Mouse (Mus musculus): ENCODE results near the gene Eif3c. TPM values are rescaled to one million over a fixed set of nuclear protein-coding genes. Genes with fewer than 3 reads are reported as not detected.
A peak's percentile ranks its signal among the peaks of the same experiment; 100 is the strongest.

Eif3c gene
- polyA plus RNA-seq (2015; fragmentation: Nextera tagmentation; extraction: Ambion mirVana): 188 and 196 TPM in 2 replicates

GRCm38 (mm10) chr7:126566094-126566765 is at the start of gene Eif3c:
Eif3c (minus strand) TSS chr7:126566411.
- WGBS: under 1% methylated on average over 46 of the region's 46 CpGs
- Histone ChIP-seq H3K27ac (peak within 1 kb of the TSS; percentile 89), H3K9me3 (no peaks in the 10 kb centered on the region), H3K4me2 (peak within 1 kb of the TSS; percentile 61), H3K36me3 (peaks cover 25% of the 10 kb centered on the region), H3K4me1 (0 out of 2 replicates have a peak, but pooled peaks cover 4% of the 10 kb centered on the region), H3K27me3 (replicated peaks) (no peaks in the 10 kb centered on the region), H3K4me3 (replicated peaks) (peak within 1 kb of the TSS; percentile 99), H3K9ac (peak within 1 kb of the TSS; percentile 85)
- ATAC-seq (ENCODE audit: insufficient read depth, low FRiP score, low read depth): peak; percentile 96

- Histone ChIP-seq H3K9ac (no peak overlapping the region), H3K9me3 (no peaks in the 10 kb centered on the region), H3K27me3 (replicated peaks) (no peaks in the 10 kb centered on the region), H3K36me3 (no peaks in the 10 kb centered on the region), H3K4me1 (no peaks in the 10 kb centered on the region), H3K27ac (no peak overlapping the region), H3K4me3 (replicated peaks) (no peak overlapping the region), H3K4me2 (no peak overlapping the region)
- WGBS: 76% methylated on average over 3 of the region's 3 CpGs
- ATAC-seq (ENCODE audit: insufficient read depth, low FRiP score, low read depth): no peak
Observed at GRCm38 (mm10) chr7:126612736-126613135, 46.5 kb upstream of the Eif3c start.

GRCm38 (mm10) chr7:126607796-126608195 is 41.6 kb upstream of the Eif3c start:
- Histone ChIP-seq H3K9me3 (no peaks in the 10 kb centered on the region), H3K4me2 (no peak overlapping the region), H3K27ac (no peak overlapping the region), H3K4me3 (replicated peaks) (no peak overlapping the region), H3K36me3 (no peaks in the 10 kb centered on the region), H3K27me3 (replicated peaks) (no peaks in the 10 kb centered on the region), H3K9ac (no peak overlapping the region), H3K4me1 (no peaks in the 10 kb centered on the region)
- 78% methylated on average over 5 of the region's 5 CpGs for WGBS
- ATAC-seq (ENCODE audit: insufficient read depth, low FRiP score, low read depth): no peak

GRCm38 (mm10) chr7:126607064-126607463 is 40.9 kb upstream of the Eif3c start:
- H3K36me3 ChIP-seq: no peaks in the 10 kb centered on the region
- no peaks in the 10 kb centered on the region for H3K9me3 ChIP-seq
- H3K4me3 ChIP-seq (replicated peaks): no peak overlapping the region
- no peaks in the 10 kb centered on the region for H3K4me1 ChIP-seq
- no peak for ATAC-seq (ENCODE audit: insufficient read depth, low FRiP score, low read depth)
- 64% methylated on average over 3 of the region's 3 CpGs for WGBS
- H3K27ac ChIP-seq: no peak overlapping the region
- no peak overlapping the region for H3K9ac ChIP-seq
- no peaks in the 10 kb centered on the region for H3K27me3 ChIP-seq (replicated peaks)
- no peak overlapping the region for H3K4me2 ChIP-seq

- no peaks in the 10 kb centered on the region for H3K4me1 ChIP-seq
- no peaks in the 10 kb centered on the region for H3K9me3 ChIP-seq
- H3K27ac ChIP-seq: no peak overlapping the region
- no peak overlapping the region for H3K4me2 ChIP-seq
- no peaks in the 10 kb centered on the region for H3K27me3 ChIP-seq (replicated peaks)
- WGBS: 73% methylated on average over 5 of the region's 5 CpGs
- H3K4me3 ChIP-seq (replicated peaks): no peak overlapping the region
- H3K9ac ChIP-seq: no peak overlapping the region
- ATAC-seq (ENCODE audit: insufficient read depth, low FRiP score, low read depth): no peak
- no peaks in the 10 kb centered on the region for H3K36me3 ChIP-seq
Observed at GRCm38 (mm10) chr7:126606611-126607010, 40.4 kb upstream of the Eif3c start.

GRCm38 (mm10) chr7:126602650-126603049 is 36.4 kb upstream of the Eif3c start:
- Histone ChIP-seq H3K27ac (no peak overlapping the region), H3K9ac (no peak overlapping the region), H3K9me3 (no peaks in the 10 kb centered on the region), H3K27me3 (replicated peaks) (no peaks in the 10 kb centered on the region), H3K4me3 (replicated peaks) (no peak overlapping the region), H3K4me1 (no peaks in the 10 kb centered on the region), H3K4me2 (no peak overlapping the region), H3K36me3 (no peaks in the 10 kb centered on the region)
- ATAC-seq (ENCODE audit: insufficient read depth, low FRiP score, low read depth): no peak
- 67% methylated on average over 3 of the region's 3 CpGs for WGBS

- WGBS: 30% methylated on average over 5 of the region's 5 CpGs
- H3K27ac ChIP-seq: no peak overlapping the region
- ATAC-seq (ENCODE audit: insufficient read depth, low FRiP score, low read depth): no peak
- no peaks in the 10 kb centered on the region for H3K4me1 ChIP-seq
- H3K9me3 ChIP-seq: no peaks in the 10 kb centered on the region
- no peaks in the 10 kb centered on the region for H3K27me3 ChIP-seq (replicated peaks)
- no peak overlapping the region for H3K9ac ChIP-seq
- no peak overlapping the region for H3K4me2 ChIP-seq
- no peak overlapping the region for H3K4me3 ChIP-seq (replicated peaks)
- H3K36me3 ChIP-seq: no peaks in the 10 kb centered on the region
Observed at GRCm38 (mm10) chr7:126601896-126602295, 35.7 kb upstream of the Eif3c start.

- no peak for ATAC-seq (ENCODE audit: insufficient read depth, low FRiP score, low read depth)
- H3K9me3 ChIP-seq: no peaks in the 10 kb centered on the region
- no peaks in the 10 kb centered on the region for H3K4me1 ChIP-seq
- H3K36me3 ChIP-seq: no peaks in the 10 kb centered on the region
- H3K4me2 ChIP-seq: no peak overlapping the region
- no peak overlapping the region for H3K9ac ChIP-seq
- WGBS: 73% methylated on average over 6 of the region's 6 CpGs
- no peak overlapping the region for H3K27ac ChIP-seq
- H3K4me3 ChIP-seq (replicated peaks): no peak overlapping the region
- H3K27me3 ChIP-seq (replicated peaks): no peaks in the 10 kb centered on the region
Observed at GRCm38 (mm10) chr7:126598919-126599318, 32.7 kb upstream of the Eif3c start.

- Histone ChIP-seq H3K27me3 (replicated peaks) (no peaks in the 10 kb centered on the region), H3K4me2 (no peak overlapping the region), H3K27ac (no peak overlapping the region), H3K4me3 (replicated peaks) (no peak overlapping the region), H3K36me3 (no peaks in the 10 kb centered on the region), H3K9me3 (no peaks in the 10 kb centered on the region), H3K9ac (no peak overlapping the region), H3K4me1 (no peaks in the 10 kb centered on the region)
- no peak for ATAC-seq (ENCODE audit: insufficient read depth, low FRiP score, low read depth)
- 48% methylated on average over 6 of the region's 6 CpGs for WGBS
Observed at GRCm38 (mm10) chr7:126596414-126596813, 30.2 kb upstream of the Eif3c start.

- Histone ChIP-seq H3K27me3 (replicated peaks) (no peaks in the 10 kb centered on the region), H3K9me3 (no peaks in the 10 kb centered on the region), H3K9ac (no peak overlapping the region), H3K4me3 (replicated peaks) (no peak overlapping the region), H3K27ac (no peak overlapping the region), H3K4me1 (no peaks in the 10 kb centered on the region), H3K4me2 (no peak overlapping the region), H3K36me3 (no peaks in the 10 kb centered on the region)
- ATAC-seq (ENCODE audit: insufficient read depth, low FRiP score, low read depth): no peak
- WGBS: 82% methylated on average over 5 of the region's 5 CpGs
Observed at GRCm38 (mm10) chr7:126595890-126596289, 29.7 kb upstream of the Eif3c start.

- Histone ChIP-seq H3K9ac (no peak within 1 kb of the TSS), H3K27me3 (replicated peaks) (no peaks in the 10 kb centered on the region), H3K4me2 (no peak within 1 kb of the TSS), H3K4me1 (no peaks in the 10 kb centered on the region), H3K9me3 (no peaks in the 10 kb centered on the region), H3K27ac (no peak within 1 kb of the TSS), H3K4me3 (replicated peaks) (no peak within 1 kb of the TSS), H3K36me3 (no peaks in the 10 kb centered on the region)
- no peak; the same call in 1 of the 2 replicates for ATAC-seq (ENCODE audit: insufficient read depth, low FRiP score, low read depth)
- WGBS: 77% methylated on average over 11 of the region's 11 CpGs
Observed at GRCm38 (mm10) chr7:126594862-126595561, 28.8 kb upstream of the Eif3c start, which contains the start of gene Il27. Il27 (minus strand) TSS chr7:126594941.

GRCm38 (mm10) chr7:126587779-126588178 is 21.6 kb upstream of the Eif3c start:
- no peak overlapping the region for H3K27ac ChIP-seq
- 5% methylated on average over 16 of the region's 16 CpGs for WGBS
- ATAC-seq (ENCODE audit: insufficient read depth, low FRiP score, low read depth): no peak
- H3K4me3 ChIP-seq (replicated peaks): no peak overlapping the region
- H3K9me3 ChIP-seq: no peaks in the 10 kb centered on the region
- peak overlapping the region; percentile 35 for H3K4me2 ChIP-seq
- peaks cover 4% of the 10 kb centered on the region; the same call in 1 of the 2 replicates for H3K4me1 ChIP-seq
- no peaks in the 10 kb centered on the region for H3K36me3 ChIP-seq
- no peaks in the 10 kb centered on the region for H3K27me3 ChIP-seq (replicated peaks)
- H3K9ac ChIP-seq: no peak overlapping the region

All from stomach, embryonic 15.5 days (tissue).